Mouse (Mus musculus) thymus, postnatal 36 days (tissue): ENCODE measurements around the gene H2-M2.
"Not testable (repeated sequence)": the region's sequence is repeated elsewhere in the genome, so short reads cannot be mapped to it uniquely, and the experiment has no call there.

Experiments used
- DNase-seq, 2 experiments: peaks; one replicate each; pipeline ENCODE4 v3.0.0; 2022; ENCODE audit warnings: mixed read lengths in 2 of 2

Gene H2-M2

DNA sequence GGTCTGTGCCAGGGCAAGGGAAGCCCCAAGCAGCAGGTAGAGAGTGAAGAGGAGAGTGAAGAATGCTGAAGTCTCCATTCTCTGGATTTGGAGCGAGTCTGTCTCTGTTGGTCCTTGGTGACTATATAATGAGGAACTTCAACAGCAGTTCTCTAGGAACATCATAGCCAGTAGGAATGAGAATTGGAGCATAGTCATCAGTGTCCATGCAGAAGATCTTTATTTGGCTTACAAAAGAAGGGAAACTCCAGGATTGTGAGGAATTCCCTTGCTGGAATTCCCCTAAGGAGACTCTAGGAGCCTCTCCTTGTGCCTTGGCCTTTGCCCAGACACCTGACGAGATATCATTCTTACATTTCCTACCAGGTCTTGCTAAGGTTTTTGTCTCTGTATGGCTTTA, at the start of gene H2-M2:
H2-M2 (minus strand) TSS at position 101 of the 400 bp plus-strand sequence.
- no peak for DNase-seq

DNA sequence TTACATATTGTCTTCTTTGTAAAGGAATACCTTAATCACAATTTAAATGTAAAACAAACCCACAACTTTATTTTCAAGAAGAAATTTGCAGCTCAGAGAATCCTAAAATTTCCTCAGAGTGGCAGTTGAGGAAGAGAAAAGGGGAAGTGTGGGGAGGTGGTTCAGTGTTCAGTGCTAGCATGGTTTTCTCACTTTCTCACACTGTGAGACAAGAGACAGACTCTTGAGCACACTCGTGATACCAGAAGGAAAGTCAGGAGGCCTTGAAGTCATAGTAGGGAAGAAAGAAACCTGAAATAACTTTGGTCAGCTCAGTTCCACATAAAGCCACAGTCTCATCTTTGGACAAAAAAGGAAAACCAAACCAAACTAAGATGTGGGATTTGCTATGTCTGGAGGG, 42.1 kb upstream of the H2-M2 start:
- DNase-seq: not testable (repeated sequence)

DNA sequence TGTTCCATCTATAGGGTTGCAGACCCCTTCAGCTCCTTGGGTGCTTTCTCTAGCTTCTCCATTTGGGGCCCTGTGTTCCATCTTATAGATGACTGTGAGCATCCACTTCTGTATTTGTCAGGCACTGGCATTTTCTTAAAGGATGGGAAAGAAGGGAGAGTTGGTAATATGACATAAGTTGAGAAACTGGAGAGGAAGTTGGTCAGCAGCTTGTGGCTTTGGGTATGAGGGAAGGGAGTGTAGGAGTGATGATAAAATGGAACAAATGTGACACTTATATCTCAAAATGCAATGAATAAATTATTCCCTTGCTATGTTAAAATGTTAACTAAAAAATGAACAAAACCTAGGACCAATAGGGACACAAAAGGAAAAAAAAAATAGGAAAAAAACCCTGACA, 41.3 kb upstream of the H2-M2 start:
- not testable (repeated sequence) for DNase-seq

DNA sequence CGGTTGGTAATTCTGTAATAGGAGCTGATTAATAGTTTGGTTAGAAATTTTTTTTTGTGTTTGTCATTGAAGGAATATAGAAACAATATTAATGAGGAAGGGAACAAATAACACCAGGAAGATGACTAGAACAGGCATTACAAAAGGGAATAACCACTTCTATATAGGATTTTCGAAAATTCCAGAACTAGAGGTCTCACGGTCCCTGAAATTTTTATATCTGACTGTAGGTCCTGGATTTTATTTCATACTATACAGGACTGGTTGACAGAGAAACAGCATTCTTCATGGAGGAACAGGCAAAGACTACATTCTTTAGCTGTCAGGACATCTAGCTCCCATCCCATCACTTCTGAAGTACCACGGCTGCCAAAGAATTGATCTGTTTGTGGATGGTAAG, 24.4 kb upstream of the H2-M2 start, which contains the start of gene Olfr111:
Olfr111 (plus strand) TSS at position 301 of the 400 bp plus-strand sequence.
- DNase-seq: no peak

DNA sequence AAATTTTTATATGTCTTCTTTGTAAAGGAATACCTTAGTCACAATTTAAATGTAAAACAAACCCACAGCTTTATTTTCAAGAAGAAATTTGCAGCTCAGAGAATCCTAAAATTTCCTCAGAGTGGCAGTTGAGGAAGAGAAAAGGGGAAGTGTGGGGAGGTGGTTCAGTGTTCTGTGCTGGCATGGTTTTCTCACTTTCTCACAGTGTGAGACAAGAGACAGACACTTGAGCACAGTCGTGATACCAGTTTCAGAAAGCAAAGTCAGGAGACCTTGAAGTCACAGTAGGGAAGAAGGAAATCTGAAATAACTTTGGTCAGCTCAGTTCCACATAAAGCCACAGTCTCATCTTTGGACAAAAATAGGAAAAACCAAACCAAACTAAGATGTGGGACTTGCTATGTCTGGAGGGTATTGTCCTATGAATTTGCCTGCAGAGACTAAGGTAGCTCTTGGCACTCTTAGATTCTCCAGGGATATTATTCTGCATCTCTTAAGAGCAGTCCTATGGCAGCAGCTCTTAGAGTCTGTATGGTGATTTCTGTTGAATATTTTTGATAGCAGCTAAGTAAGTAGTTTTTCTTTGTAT, 8.7 kb upstream of the H2-M2 start, which contains the start of gene Olfr110:
Olfr110 (plus strand) TSS at position 539 of the 589 bp plus-strand sequence.
- DNase-seq: no peak

DNA sequence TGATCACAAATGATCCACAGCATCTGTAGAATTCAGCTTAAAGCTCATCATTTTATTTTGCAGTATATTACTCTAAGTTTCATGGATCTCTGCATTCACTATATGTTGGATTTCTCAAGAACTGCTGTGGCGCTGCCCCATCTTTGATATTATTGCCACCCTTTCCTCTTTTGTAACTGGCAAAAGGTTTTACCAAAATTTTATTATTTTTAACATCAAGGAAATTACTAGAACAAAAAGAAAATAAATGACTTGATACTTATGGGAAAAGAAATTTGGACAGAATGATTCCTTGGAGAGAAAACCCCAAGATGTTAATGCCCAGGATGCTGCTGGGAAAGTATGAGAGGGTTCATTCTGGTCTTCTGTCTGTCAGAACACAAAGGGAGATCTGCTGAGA, 24.7 kb downstream of the H2-M2 start, which contains the start of gene Olfr109:
Olfr109 (plus strand) TSS at position 301 of the 400 bp plus-strand sequence.
- no peak for DNase-seq

DNA sequence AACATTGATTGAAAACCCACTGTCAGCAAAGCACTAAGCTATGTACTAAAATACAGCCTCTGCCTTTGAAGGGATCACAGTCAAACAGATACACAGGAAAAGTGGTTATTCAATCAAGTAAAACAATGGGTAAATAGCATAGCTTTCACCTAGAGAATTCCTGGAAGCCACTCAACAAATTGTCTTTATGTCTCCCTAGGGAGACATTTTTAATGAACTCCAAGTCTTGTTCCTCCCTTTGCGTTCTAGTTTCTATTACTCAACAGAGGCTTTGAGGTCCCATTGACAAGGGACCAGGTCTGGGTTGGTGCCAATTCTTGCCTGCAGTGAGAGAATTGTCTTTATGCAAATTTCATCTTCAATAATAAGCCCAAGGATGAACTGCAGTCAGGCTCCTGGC, 38.2 kb downstream of the H2-M2 start, which contains the start of gene Olfr108:
Olfr108 (plus strand) TSS at position 301 of the 400 bp plus-strand sequence.
- DNase-seq: no peak
